Mouse (Mus musculus) kidney, postnatal 25 days (tissue): ENCODE measurements around the gene Cpeb1.

Source experiments
- DNase-seq, 2 experiments: peaks; one replicate each; pipeline ENCODE4 v3.0.0; 2021; ENCODE audit warnings: mixed read lengths in 2 of 2

Cpeb1 gene

GRCm38 (mm10) chr7:81369724-81370123, 85.5 kb downstream of the Cpeb1 start:
- DNase-seq, result no peak

DNA sequence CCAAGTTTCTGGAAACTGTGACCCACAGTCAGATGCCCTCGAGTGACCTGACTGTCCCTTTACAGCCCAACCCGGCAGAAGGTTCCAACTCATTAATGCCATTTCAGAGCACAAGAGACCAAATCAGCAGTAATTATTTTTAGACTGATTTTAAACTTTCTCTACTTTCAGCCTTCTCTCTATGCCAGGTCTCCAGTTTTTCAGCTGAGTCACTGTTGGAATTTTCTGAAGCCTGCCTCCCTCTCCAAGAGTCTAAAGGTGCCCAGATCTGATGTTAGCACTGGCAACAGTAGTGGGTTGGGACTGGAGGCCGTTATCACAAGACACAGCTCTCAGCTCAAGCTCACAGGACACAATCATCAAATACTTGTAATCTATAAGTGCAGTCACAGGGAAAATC, 87.3 kb downstream of the Cpeb1 start:
- no peak for DNase-seq

DNA sequence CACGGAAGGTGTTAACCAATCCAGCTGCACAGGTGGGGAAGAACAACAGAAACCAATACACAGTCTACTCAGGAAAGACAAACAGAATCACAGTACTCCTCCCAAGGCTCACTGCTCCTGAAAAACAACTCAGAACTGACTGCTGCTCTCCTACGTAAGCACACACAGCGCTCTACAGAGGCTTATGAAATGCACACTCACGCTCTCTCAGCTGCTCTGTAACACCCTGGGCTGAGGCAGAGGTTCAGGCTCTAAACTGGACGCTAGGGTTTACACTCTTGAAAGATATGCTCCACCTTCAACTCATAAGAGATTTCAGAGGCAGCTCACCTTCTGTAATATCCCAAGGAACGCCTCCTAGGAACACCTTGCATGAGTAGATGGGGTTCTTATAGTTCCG, 98.3 kb downstream of the Cpeb1 start:
- DNase-seq, result no peak

DNA sequence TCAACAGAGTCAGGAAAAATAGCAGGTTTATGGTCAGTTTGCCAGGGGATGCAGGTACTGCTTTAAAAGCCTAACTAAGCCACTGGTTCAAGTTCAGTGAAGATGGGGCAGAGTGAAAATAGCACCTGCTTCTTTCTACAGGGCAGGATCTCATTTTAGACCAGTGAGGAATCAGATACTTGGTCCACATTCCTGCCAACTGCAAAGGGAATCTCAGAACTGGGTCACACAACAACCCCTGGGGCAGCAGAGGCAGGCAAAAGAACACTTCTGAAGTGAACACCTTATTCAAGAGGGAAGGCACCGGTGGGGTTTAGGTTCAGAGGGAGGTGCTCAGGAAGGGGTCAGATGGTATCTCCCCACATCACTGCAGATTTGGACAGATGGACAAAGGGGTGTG, 98.9 kb downstream of the Cpeb1 start:
- no peak for DNase-seq

GRCm38 (mm10) chr7:81355746-81356145, 99.5 kb downstream of the Cpeb1 start:
- no peak for DNase-seq

DNA sequence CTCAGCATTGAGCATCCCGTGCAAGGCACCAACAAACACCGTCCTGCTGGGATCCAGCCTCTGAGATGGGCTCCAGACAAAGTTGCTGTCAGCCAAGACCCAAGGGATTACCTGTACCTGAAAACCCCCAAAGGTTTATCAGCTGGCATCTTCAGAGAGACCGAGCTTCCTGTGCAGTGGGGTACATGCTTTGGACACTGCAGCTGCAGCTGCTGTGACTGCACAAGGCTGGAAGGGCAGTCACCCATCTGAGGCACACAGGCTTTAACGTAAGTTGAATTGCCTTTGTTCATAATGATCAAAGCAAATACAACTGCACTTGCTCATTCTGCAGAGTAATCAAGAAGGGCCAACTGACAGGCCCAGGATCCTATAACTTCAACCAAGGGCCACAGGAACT, 103.4 kb downstream of the Cpeb1 start:
- no peak for DNase-seq

- no peak for DNase-seq
These were observed 107.1 kb downstream of the Cpeb1 start for GRCm38 (mm10) chr7:81348206-81348605.

DNA sequence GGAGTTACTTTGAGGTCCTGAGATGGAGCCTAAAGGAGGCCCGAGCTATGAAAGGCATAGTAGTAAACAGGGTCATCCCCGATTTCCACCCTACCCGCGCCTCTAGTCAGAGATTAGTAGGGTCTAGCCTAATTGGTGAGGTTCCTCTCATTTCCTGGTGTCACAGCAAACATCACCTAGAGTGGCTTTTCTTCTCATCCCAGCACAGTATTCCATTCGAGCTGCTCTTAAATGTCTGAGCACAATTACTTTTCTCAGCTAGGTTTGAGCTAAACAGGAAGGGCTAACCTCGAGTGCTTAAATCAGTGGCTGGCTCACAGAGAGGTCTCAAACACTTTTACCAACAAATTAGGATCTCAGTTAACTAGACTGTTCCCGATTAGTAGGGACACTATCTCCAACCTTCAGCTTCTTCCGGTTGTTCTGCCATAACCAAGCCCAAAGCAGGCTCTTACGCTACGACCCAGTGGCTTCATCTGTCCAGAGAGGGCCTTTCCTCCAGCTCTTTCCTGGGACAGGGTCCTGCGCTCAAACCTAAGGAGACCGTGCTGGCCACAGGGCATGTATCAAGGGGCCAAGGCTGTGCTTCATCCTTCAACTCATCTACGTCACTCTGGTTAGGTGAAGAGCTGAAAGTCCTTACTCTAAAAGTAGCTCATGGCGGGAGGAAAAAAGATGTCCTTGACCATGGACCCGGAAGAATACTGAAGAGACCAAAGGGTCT, 109.7 kb downstream of the Cpeb1 start:
- DNase-seq, result no peak

GRCm38 (mm10) chr7:81344544-81345446, 110.5 kb downstream of the Cpeb1 start, which contains the start of gene Rps17:
Rps17 (minus strand) TSS chr7:81345254.
- DNase-seq, result peak; percentile 94 to 95

GRCm38 (mm10) chr7:81343831-81344230, 111.4 kb downstream of the Cpeb1 start:
- no peak for DNase-seq

DNA sequence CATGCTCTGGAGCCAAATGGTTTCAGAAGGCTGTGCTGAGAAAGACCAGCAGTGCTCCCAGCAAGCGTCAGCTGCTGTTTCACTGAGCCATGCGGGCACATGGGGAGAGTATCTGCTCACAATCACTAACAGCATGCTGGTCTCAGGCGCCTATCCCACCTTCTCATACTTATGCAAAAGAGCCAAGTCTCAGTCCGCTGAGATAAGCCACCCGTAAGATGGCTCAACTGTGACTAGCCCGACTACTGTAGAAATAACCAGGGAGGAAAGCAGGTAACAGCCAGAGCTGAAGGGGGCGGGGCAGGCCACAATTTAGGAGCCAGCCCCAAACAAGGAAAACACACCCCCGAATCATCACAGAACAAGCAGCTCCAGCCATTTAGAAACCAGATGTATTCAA, 111.9 kb downstream of the Cpeb1 start:
- DNase-seq, result peak; percentile 45 to 61

- no peak for DNase-seq
These were observed 112.7 kb downstream of the Cpeb1 start for GRCm38 (mm10) chr7:81342356-81343094.

DNA sequence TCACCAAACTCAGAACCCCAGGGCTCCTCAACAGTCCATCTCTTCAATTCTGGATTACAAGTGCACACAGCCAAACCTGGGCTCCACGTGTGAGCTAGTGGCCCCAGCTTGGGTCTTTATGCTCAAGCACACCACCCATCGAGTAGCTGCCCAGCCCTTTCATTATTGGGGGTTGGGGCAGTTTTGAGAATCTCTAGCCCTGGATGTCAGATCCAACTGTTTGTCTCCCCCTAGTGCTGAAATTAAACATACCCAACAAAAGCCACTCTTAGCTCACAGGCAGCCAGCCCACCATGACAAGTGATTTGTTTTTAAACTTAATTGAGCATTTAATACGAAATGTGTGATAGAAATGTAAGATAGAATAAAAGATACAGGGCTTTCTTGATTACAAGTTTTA, 113.7 kb downstream of the Cpeb1 start:
- DNase-seq, result no peak

DNA sequence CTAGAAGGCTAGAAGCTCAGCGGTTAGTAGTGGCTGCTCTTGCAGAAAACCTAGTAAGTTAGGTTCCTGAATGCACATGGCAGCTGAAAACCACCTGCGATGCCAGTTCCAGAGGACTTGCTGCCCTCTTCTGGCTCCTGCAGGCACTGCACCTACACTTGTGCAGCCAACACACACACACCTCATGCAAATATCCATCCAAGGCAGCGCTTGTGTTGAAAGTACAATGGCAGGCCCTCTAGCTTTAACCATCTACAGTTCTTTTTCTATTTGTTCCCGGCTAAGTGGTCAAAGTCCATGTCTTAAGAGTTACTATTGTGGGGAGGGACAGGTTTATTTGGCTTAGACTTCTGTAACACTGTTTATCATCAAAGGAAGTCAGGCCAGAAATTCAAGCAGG, 115.5 kb downstream of the Cpeb1 start:
- peak; percentile 72 to 79 for DNase-seq

- DNase-seq, result no peak
These were observed 116.8 kb downstream of the Cpeb1 start for GRCm38 (mm10) chr7:81338522-81338873.

GRCm38 (mm10) chr7:81337785-81338521, 117.3 kb downstream of the Cpeb1 start:
- no peak for DNase-seq

DNA sequence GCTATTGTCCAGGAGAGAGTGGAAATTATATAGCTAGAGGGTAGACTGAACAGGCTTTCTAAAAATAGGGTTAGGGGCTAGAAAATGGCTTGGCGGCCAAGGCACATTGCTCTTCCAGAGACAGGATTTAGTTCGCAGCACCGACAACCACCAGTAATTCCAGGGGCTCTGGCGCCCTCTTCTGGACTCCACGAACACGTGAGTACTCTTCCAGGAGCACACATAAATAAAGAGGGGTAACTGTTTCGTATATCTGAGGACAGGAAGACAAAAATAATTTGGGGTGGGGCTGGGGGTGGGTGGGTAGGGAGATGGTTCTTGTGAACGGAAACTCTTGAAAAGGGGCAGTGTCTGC, 118.9 kb downstream of the Cpeb1 start:
- peak; percentile 71 to 82 for DNase-seq

- peak; percentile 41 to 72 for DNase-seq
These were observed 119.4 kb downstream of the Cpeb1 start for GRCm38 (mm10) chr7:81335705-81336431.

GRCm38 (mm10) chr7:81331851-81332250, 123.4 kb downstream of the Cpeb1 start:
- no peak for DNase-seq

DNA sequence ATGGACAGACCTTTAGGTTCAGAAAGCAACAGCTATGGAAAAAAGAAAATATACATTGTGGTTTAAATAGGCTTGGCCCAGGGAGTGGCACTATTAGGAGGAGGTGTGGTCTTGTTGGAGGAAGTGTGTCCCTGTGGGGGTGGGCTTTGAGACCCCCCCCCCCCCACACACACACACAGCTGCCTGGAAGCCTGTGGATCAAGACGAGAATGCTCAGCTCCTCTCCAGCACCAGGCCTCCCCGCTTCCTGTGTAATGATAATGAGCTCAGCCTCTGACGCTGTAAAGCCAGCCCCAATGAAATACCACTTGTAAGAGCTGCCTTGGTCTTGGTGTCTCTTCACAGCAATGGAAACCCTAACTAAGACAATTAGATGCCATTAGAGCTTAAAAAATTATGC, 124.5 kb downstream of the Cpeb1 start:
- DNase-seq, result no peak

DNA sequence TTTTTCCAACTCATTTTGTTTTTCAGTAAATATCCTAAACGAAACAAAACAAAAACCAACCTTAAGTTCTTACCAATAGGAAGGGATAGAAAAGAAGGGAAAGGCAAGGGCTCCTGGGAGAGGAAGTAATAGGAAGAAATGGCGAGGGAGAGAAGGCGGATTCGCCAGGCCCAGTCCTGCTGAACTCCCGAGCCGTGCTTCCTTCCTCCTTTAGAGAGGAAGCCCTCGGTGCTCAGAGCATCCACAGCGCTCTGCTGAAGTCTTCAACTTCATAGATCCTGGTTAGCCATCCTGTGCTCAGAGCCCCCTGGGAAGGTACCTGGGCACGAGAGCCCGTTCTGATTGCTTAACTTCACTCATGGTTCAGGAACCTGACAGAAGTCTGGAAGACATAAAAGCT, 127.6 kb downstream of the Cpeb1 start:
- no peak for DNase-seq

DNA sequence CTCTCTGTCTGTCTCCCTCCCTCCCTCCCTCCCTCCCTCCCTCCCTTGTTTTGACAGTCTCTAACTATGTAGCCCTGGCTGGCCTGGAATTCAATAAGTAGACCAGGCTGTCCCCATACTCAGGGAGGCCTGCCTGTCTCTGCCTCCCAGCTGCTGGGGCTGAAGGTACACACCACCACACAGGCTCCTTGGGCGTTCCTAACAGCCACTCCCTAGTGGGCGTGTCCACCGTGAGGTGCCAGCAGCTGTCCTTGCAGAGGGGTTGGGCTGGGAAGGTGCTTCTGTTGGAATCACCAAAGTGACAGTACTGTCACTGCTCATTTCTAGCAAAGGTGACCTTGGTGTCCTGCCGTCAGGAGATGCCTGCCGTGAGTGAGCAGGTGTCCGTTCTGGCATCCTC, 128.4 kb downstream of the Cpeb1 start:
- DNase-seq, result no peak
